Mouse (Mus musculus) right cerebral cortex, postnatal 4 days (tissue): ENCODE measurements around the gene Hp.

ENCODE experiments used
- DNase-seq: peaks from one replicate; pipeline ENCODE4 v3.0.0-alpha.2; 2022

Hp gene

GRCm38 (mm10) chr8:109551663-109552062 lies 27.3 kb downstream of the Hp start:
- peak; percentile 23 for DNase-seq

- DNase-seq = no peak
These were observed 34.9 kb downstream of the Hp start for GRCm38 (mm10) chr8:109544049-109544448.

GRCm38 (mm10) chr8:109542748-109543519 lies 36.0 kb downstream of the Hp start:
- no peak for DNase-seq

- no peak for DNase-seq
These were observed 36.8 kb downstream of the Hp start for GRCm38 (mm10) chr8:109542165-109542564.

- peak; percentile 90 for DNase-seq
These were observed 42.3 kb downstream of the Hp start for GRCm38 (mm10) chr8:109536703-109537102.

- DNase-seq = peak; percentile 61
These were observed 43.6 kb downstream of the Hp start for GRCm38 (mm10) chr8:109535140-109535990.
